Mouse (Mus musculus) inflammation-experienced regulatory T-cells, adult 6 months (primary cell): ENCODE data around the gene Rbm14. TPM values are rescaled to one million over a fixed set of nuclear protein-coding genes. Genes with fewer than 3 reads are reported as not detected.
"Not testable (repeated sequence)": the region's sequence is repeated elsewhere in the genome, so short reads cannot be mapped to it uniquely, and the experiment has no call there.

Source experiments
- ATAC-seq: one replicate; pipeline ENCODE4 v1.8.0; 2017
- polyA plus RNA-seq, 3 experiments: library from polyadenylated mRNA; unstranded; fragments of 100-300 nt; shearing (Covaris generic); gene quantifications; one replicate each; pipeline ENCODE4 v1.2.1; 2017

The Rbm14 gene
- polyA plus RNA-seq, 3 experiments from 2014 or later = 18.8 to 43.7 (median 19.1) TPM

DNA sequence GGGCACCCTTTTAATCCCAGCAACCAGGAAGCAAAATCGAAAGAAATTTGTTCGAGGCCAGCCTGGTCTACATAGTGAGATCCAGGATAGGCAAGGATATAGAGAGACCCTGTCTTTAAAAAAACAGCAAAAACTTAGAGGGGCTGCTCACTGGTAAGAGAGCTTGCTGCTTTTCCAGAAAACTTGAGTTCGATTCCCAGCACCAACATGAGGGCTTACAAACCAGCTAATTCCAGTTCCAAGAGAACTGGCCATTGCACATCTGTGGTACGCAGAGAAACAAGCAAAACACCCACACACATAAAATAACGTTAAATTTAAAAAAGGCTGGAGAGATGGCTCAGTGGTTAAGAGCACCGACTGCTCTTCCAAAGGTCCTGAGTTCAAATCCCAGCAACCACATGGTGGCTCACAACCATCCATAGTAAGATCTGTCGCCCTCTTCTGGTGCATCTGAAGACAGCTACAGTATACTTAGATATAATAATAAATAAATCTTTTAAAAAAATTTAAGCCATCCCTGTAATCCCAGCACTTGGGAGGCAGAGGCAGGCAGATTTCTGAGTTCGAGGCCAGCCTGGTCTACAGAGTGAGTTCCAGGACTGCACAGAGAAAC, 1.0 kb upstream of the Rbm14 start:
- ATAC-seq = not testable (repeated sequence)

DNA sequence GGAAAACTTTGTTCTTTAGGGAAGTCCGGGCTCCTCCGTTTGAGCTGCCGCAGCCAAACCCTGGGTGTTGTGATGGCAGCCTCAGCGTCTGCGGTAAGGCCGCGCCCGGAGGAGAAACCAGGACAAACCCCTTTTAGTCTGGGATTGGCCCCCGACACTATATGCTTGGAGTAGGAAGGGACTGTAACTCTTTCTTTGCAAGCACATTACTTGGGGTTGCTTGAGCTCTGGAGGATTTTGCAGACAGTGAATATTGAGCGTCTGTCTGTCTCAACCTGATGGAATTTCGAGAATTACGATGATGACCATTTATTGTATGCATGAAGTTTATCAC, 442 bp upstream of the Rbm14 start:
- no peak for ATAC-seq

DNA sequence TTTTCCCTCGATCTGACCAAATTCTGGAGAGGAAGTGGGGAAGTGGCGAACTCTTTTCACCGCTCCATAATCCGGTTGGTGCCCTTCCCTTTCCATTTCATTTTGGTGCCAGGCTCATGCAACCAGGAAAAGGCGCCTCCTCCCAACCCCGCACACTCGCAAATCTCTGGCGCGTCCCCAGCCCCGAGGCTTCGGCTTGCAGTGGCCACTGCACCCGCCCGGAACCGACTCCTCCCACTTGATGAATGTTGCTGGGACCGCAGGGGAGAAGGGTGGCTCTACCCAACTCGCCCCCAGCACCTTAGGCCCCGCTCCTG, 730 bp downstream of the Rbm14 start:
- ATAC-seq = no peak

DNA sequence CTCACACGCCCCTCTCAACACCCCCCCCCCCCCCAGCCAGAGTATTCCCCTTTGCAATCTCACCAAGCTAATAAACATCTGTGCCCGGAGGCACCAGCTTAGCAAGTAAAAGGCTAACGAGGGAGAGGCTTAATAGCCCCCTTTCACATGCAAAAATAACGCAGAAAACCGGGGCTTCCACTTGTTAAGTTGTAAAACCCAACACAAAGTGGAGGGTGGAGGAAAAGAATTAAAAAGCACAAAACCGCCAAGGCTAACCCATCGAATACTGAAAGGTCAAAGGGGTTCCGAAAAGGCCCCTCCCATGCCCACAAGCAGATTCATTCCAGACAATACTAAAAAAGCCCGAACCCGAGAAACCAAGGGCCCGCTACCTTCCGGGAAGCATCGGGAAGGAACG, 1.1 kb downstream of the Rbm14 start:
- no peak for ATAC-seq

DNA sequence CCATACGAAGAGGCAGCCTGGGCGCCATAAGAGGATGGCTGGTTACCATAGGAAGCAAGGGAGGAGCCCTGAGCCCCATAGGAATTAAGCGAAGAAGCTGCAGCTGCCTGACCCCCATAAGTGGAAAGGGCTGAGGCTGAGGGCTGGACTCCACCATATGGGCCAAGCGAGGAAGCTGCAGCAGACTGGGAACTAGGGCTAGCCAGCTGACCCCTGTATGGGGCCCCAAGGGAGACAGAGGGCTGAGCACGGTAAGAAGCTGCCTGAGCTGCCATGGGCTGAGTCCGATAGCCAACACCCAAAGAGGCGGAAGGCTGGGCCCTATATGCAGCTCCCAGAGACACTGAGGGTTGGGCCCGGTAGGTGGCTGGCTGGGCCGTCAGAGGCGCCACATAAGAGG, 8.2 kb downstream of the Rbm14 start:
- no peak for ATAC-seq

DNA sequence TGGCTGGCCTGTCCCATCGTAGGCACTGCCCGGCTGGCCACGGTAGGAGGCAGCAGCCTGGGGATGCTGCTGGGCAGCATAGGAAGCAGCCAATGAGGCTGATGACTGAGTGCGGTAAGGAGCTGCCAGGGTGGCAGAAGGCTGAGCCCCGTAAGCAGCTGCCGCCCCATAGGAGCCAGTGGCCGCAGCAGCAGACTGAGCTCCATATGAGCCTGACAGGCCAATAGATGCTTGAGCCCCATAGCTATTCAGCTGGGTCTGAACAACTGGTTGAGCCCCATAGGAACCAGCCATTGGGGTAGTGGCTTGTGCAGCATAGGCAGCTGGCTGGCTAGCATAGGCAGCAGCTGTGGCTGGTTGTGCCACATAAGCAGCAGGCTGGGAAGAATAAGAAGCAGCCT, 8.7 kb downstream of the Rbm14 start:
- ATAC-seq = no peak

DNA sequence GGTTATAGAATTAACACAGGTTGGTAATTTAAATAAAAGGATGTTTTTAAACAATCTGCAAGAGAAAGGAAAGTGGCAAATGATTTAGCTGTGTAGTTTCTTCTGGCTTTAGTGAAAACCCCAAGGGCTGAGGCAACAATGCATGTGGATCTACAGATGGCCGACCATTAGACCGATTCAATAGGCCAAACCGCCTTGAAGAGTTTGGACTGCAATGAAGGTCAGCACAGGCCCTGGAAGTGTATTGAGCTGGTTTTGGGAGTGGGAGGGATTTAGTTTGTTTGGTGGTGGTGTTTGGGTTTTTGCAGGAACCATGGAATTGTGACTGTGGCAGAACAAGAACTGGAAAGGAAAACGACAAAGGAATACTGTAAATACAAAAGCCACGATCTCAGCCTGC, 12.4 kb downstream of the Rbm14 start:
- ATAC-seq = no peak

DNA sequence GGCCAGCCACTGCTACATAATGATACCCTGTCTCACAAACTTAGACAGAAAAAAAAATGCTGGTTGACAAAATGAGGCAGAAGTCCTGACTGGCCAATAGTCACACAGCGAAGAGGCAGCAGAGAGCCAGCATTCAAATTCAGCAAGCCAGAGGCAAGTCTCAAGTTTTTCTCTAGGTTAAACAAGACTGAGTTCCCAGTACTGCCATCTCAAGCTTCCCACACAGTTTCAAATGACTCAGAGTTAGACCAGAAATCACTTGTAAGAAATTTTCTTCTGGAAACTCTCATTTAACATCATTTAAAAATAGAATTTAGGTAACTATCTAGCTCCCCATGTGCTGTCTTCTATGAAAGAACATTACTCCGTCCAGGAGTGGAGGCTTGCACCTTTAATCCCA, 13.6 kb downstream of the Rbm14 start:
- ATAC-seq = no peak

DNA sequence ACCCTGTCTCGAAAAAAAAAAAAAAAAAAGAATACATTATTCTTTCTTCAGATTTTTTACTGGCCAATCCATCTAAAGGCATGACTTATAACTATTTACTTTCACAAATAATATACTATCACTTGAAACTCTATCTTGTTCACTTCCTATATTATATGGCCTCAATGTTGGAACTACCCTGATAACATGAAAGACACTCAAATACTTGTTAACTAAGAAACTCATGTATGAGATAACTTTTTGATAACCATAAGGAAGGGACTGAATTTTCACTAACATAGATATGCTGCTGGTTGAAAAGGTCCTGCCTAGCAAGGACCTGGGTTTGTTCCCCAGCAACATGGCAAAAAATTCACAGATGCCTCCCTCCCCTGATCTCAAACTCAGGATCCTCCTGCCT, 15.5 kb downstream of the Rbm14 start:
- ATAC-seq = no peak

DNA sequence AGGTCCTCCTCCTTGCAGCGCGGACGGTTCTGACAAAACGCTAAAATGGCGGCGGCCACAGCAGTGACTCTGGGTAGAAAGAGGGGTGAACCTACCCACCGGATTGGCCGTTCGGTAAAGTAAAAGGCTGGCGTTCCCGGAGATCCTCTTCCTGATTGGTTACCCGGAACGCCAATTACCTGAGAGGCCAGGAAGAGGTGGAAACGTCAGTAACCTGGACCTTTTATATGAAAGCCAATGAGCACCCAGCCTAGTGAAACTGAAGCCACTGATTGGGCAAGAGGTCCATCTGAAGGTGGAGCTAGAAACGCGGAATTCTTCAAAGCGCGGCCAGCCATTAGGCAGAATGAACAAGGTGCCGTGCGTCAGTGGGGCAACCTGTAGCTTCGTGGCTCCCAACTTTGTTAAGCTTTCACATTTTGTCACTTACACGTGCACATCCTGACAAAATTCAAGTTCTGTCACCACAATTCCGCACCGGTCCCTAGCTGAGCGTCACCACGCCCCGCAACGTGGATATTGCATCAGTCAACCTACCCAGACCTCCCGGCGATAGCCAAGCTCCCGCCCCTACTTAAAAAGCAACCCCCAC, 17.5 kb downstream of the Rbm14 start, which contains the start of gene Rbm4:
Gene Rbm4, minus strand, starts transcription at position 71 of the 592 bp plus-strand sequence.
- ATAC-seq = peak; percentile 97

DNA sequence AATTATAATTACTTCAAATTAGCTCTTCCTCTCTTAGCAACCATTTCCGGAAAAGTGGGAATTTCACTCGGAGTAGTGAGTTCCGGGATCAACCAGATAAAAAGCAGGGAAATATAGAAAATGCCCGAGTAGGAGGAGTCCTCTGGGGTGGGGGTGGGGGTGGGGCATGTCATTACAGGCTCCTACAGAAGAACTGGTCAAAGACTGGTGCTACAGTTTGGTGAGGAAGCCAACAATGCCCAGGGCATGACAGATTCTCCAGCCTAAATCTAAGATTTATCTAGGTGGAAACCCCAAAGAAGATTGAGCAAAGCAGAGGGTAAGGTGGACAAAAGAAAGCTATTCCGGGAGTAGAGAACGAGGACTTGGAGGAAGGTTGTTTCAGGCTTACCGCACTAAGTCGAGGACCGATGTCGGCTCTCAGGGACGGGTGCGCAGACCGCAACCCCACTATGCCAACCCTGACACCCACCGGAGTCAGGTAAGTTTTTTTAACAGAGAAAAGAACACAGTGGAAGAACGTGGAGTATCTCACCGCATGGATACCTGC, 18.1 kb downstream of the Rbm14 start:
- peak; percentile 1 for ATAC-seq

DNA sequence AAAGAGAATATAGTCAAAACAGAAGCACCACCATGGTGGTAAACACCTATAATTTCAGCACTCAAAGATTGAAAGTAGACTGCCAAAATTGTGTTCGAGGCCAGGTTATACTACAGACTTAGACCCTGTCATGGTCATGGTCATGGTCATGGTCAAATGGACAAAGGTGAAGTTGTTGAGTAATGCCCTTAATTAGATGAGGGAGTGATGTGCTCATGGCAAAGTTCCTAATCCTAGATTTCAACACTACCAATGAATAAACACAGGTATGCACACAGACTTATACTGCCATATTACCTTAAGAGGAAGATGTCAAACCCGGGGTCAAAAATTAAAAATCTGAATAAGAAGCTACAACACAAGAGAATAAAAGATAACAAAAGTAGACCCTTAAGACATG, 25.1 kb downstream of the Rbm14 start:
- ATAC-seq = no peak

DNA sequence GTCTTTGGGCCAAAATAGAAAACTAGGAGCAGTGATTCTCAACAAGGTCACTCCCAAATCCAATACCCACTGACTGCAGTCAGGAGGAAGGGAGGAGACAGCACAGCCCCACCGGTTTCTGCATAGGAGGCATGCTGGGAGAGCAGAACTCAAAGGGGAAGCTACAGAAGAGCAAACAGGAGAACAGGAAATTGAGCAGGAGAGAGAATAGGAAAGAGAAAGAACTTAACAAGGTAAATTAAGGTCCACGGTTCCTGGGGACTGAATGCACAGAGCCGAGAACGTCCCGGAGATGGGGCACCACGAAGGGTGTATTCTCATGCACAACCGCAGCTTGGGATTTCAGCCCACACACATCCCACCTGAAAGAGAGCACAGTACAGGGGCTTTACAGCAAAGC, 26.2 kb downstream of the Rbm14 start:
- ATAC-seq = no peak

DNA sequence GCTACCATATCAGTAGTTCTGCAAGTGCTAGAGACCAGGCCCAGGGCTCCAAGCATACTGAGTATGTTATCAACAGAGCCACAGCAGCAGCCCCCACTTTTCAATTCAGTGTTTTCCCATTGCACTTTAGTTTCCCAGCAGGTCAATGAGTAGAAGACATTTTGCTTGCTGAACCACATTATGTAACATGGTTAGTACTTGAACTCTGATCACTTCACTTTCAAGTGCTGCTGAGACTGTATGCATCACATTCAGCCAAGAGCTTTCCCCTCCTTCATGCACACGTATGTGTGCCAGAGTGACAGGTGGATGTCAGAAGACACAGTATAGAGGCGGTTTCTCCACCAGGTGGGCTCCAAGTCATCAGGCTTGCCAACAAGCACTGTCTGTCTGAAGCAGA, 28.5 kb downstream of the Rbm14 start:
- no peak for ATAC-seq

DNA sequence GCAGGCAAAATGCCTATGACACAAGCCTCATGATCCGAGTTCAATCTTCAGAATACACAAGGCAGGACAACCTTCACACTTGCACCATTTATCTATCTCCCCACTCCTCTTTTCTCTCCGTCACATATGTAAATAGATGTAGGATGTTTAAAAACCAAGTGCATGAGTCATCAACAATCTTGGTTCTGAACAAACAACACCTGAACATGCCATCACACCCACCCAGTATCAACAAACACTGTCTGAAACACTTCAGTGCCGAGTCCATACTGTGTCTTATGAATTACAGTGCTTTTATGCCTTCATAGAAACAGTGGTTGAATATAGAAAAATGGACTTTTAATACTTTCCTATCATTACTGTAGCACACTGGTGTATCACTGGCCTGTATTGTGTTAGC, 38.6 kb downstream of the Rbm14 start:
- no peak for ATAC-seq

DNA sequence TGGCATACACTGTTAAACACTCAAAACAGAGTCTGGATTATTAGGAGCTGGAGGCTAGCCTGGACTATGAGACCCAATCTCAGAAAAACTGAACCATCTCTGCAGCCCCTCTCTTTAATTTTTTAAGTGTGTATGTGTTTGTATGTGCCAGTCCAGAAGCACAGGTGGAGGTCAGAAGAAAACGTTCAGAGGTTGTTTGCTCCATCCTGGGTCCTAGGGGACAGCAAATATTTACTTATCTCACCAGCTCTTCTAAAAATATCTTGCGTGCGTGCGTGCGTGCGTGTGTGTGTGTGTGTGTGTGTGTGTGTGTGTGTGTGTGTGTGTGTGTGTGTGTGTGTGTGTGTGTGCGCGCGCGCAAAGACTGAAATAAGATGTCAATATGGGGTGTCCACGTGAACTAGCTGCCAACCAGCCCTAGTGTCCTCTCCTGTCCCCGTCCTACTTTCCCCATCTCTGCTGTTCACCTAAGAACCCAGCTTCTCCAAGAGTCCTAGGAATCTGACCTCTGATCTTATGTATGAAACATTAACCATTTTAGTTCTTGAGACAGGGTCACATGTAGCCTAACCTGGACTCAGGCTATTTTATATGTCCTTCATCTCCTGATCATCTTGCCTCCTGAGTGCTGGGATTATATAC, 43.8 kb downstream of the Rbm14 start:
- no peak for ATAC-seq

DNA sequence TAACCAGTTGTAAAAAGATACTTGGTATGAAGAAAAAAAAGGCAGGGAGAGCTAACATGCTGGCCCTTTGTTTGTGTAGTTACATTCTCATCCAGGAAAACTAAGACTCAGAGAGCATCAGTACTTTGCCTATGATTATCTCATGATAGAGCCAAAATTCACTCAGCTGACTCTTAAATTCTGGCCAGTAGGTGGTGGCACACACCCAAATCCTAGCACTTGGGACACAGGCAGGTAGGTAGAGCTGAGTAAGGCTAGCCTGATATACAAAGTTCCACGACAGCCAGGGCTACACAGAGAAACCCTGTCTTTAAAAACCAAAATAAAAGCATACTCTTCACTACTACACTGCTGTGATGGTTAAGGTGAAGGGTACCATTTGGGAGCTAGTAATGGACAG, 48.6 kb downstream of the Rbm14 start:
- ATAC-seq = no peak

DNA sequence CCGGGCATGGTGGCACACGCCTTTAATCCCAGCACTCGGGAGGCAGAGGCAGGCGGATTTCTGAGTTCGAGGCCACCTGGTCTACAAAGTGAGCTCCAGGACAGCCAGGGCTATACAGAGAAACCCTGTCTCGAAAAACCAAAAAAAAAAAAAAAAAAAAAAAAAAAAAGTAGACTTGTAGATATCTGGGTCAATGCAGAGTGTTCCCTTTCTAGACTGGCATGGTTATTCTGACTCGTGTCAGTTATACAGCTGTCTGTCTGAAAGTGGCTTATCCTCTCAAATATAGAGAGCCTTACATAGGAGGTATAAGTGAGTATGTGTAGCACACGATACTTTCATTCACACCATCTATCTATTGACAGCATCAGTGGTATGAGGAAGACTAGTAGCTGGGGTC, 50.9 kb downstream of the Rbm14 start:
- ATAC-seq = not testable (repeated sequence)

DNA sequence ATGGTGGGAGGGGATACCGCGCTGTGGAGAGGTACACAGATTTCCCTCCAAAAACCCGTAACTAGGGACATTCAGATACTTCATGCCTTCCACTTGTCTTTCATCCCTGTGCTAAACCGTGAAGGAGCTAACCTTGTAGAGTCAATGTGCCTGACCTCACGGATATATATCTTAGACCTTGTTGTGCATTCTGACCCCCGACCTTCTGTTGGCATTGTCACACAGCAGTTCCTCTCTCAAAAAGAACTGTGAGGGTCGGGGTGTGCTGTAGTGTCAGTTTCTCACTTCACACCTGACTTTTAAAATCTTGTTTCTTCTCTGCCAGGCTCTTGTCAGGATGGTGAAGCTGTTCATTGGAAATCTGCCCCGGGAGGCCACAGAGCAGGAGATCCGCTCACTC, 54.5 kb downstream of the Rbm14 start:
- ATAC-seq = no peak

DNA sequence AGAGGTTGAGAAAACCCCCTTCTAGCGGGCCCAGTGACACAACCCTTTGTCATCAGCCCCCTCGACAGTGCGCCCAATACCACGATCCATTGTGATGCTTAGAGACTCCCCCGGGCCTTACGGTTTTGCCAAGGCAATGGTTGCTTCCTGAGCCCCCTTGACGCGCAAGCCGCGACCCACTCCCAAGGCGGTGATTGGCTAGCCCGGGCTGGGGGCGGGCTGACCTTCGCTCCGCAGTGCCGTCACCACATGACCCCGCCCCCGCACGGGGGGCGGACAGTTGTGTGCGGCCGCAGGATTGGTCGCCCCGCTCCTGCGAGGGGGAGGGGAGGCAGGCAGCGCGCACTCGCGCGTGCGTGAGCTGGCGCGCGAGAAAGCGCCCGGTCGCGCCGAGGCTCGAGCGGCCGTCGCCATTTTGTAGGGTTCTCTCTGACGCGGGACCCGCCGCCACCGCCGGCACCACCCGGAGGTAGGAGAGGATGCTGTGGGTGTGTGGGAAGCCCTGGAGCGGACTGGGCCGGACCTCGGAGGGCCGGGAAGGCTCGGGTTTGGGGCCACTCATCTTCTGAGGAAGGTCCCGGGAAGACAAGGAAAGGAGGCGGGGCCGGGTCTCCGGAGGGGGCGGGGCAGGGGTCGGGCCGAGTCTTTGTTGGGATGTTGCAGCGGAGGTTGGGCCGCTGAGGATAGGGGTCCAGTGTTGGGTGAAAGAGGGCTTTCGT, 55.1 kb downstream of the Rbm14 start, which contains the start of gene Rbm4b:
Gene Rbm4b, plus strand, starts transcription at position 305 of the 719 bp plus-strand sequence.
- ATAC-seq = peak; percentile 87

DNA sequence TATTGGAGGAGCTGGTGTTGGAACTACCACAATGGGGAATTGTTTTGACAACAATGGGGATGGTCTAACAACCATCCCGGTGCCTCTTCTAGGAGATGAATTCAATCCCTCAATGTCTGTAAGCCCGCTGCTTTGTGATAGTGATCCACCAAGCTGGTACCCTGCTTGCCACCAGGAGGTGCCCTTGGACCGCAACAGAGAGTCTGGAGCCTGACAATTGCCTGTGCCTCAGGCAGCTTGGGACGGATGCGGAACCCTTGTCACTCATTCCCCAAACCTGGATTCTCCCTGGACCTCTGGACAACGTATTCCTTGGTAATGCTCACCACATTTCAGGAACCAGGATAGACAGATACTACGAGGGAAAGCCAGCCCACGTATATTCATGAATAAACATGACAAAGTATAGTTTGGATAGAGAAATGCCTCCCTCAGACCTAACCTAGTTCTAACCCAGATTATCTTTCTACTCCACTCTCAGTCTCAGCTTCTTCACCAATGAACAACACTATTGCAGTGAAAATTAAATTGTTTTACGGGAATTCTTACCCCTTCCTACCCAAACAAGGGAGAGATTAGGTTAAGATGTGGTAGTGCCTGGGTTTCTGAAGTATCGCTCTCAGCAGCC, 55.8 kb downstream of the Rbm14 start:
- peak; percentile 74 for ATAC-seq
